Mouse (Mus musculus) heart, postnatal 0 days (tissue): ENCODE data around the gene Mylip.

Source experiments
- CTCF ChIP-seq: IDR thresholded peaks from 2 replicates; pipeline ENCODE4 v1.5.1; 2016; ENCODE audit warnings: antibody characterized with exemption, control low read depth, low read depth
- EP300 ChIP-seq: IDR thresholded peaks from 2 replicates; pipeline ENCODE4 v1.6.1; 2016; ENCODE audit warnings: antibody characterized with exemption, low read depth

- no peak for TF ChIP-seq CTCF
- no peak for TF ChIP-seq EP300
Measured at GRCm38 (mm10) chr13:45396724-45397123, 7.2 kb downstream of the Mylip start.
